Mouse (Mus musculus): ENCODE measurements around the gene Ankrd63. TPM values are rescaled to one million over a fixed set of nuclear protein-coding genes. Genes with fewer than 3 reads are reported as not detected.
A peak's percentile ranks its signal among the peaks of the same experiment; 100 is the strongest.

Ankrd63 gene
- polyA plus RNA-seq, 1 experiment from 2014 or later = 0.11 TPM

GRCm38 (mm10) chr2:118716677-118717076 lies 12.9 kb upstream of the Ankrd63 start:
- H3K4me2 ChIP-seq (replicated peaks; ENCODE audit: low read depth) = no peak overlapping the region
- no peak overlapping the region for H3K27ac ChIP-seq (replicated peaks)
- no peak overlapping the region for H3K4me3 ChIP-seq (ENCODE audit: low read depth, low read length)
- peaks cover 2% of the 10 kb centered on the region; the same call in 1 of the 2 replicates for H3K27me3 ChIP-seq (ENCODE audit: control insufficient read depth, insufficient read depth, low read length)
- ATAC-seq (ENCODE audit: low FRiP score, low TSS enrichment) = no peak
- DNase-seq (ENCODE audit: low spot score) = no peak
- no peaks in the 10 kb centered on the region for H3K4me1 ChIP-seq (replicated peaks; ENCODE audit: control insufficient read depth, insufficient read depth)
- H3K36me3 ChIP-seq (ENCODE audit: control insufficient read depth, insufficient read depth, low read length) = no peaks in the 10 kb centered on the region
- WGBS = 83% methylated on average over 5 of the region's 5 CpGs
- TF ChIP-seq EP300 (optimal IDR thresholded peaks at IDR 0.05) (no peak), CTCF (IDR thresholded peaks at IDR 0.05; ENCODE audit: low read depth) (no peak)
- no peaks in the 10 kb centered on the region for H3K9me3 ChIP-seq (ENCODE audit: control insufficient read depth, low read length)
- H3K9ac ChIP-seq (ENCODE audit: low read length) = no peak overlapping the region

- H3K27ac ChIP-seq (replicated peaks) = no peak overlapping the region
- H3K4me2 ChIP-seq (replicated peaks; ENCODE audit: low read depth) = no peak overlapping the region
- no peaks in the 10 kb centered on the region for H3K9me3 ChIP-seq (ENCODE audit: control insufficient read depth, low read length)
- H3K36me3 ChIP-seq (ENCODE audit: control insufficient read depth, insufficient read depth, low read length) = no peaks in the 10 kb centered on the region
- no peaks in the 10 kb centered on the region; the same call in 1 of the 2 replicates for H3K4me1 ChIP-seq (replicated peaks; ENCODE audit: control insufficient read depth, insufficient read depth)
- DNase-seq (ENCODE audit: low spot score) (no peak), ATAC-seq (ENCODE audit: low FRiP score, low TSS enrichment) (no peak)
- TF ChIP-seq CTCF (IDR thresholded peaks at IDR 0.05; ENCODE audit: low read depth) (no peak), EP300 (optimal IDR thresholded peaks at IDR 0.05) (no peak)
- peaks cover 4% of the 10 kb centered on the region; the same call in 1 of the 2 replicates for H3K27me3 ChIP-seq (ENCODE audit: control insufficient read depth, insufficient read depth, low read length)
- 44% methylated on average over 4 of the region's 4 CpGs for WGBS
- no peak overlapping the region for H3K4me3 ChIP-seq (ENCODE audit: low read depth, low read length)
- H3K9ac ChIP-seq (ENCODE audit: low read length) = no peak overlapping the region
These were observed 10.5 kb upstream of the Ankrd63 start for GRCm38 (mm10) chr2:118714230-118714629.

GRCm38 (mm10) chr2:118713631-118714030 lies 9.9 kb upstream of the Ankrd63 start:
- Histone ChIP-seq H3K9ac (ENCODE audit: low read length) (no peak overlapping the region), H3K4me1 (replicated peaks; ENCODE audit: control insufficient read depth, insufficient read depth) (no peaks in the 10 kb centered on the region; the same call in 1 of the 2 replicates), H3K36me3 (ENCODE audit: control insufficient read depth, insufficient read depth, low read length) (no peaks in the 10 kb centered on the region), H3K4me2 (replicated peaks; ENCODE audit: low read depth) (no peak overlapping the region), H3K27ac (replicated peaks) (no peak overlapping the region), H3K9me3 (ENCODE audit: control insufficient read depth, low read length) (no peaks in the 10 kb centered on the region), H3K27me3 (ENCODE audit: control insufficient read depth, insufficient read depth, low read length) (peaks cover 4% of the 10 kb centered on the region; the same call in 1 of the 2 replicates), H3K4me3 (ENCODE audit: low read depth, low read length) (no peak overlapping the region)
- DNase-seq (ENCODE audit: low spot score) (no peak), ATAC-seq (ENCODE audit: low FRiP score, low TSS enrichment) (no peak)
- TF ChIP-seq EP300 (optimal IDR thresholded peaks at IDR 0.05) (no peak), CTCF (IDR thresholded peaks at IDR 0.05; ENCODE audit: low read depth) (no peak)
- WGBS = 88% methylated on average over 6 of the region's 6 CpGs

GRCm38 (mm10) chr2:118711038-118711494 lies 7.3 kb upstream of the Ankrd63 start:
- Histone ChIP-seq H3K9me3 (ENCODE audit: control insufficient read depth, low read length) (no peaks in the 10 kb centered on the region), H3K9ac (ENCODE audit: low read length) (peak overlapping the region; percentile 45; the same call in 1 of the 2 replicates), H3K4me2 (replicated peaks; ENCODE audit: low read depth) (peak overlapping the region; percentile 65), H3K4me1 (replicated peaks; ENCODE audit: control insufficient read depth, insufficient read depth) (no peaks in the 10 kb centered on the region; the same call in 1 of the 2 replicates), H3K4me3 (ENCODE audit: low read depth, low read length) (peak overlapping the region; percentile 35), H3K27ac (replicated peaks) (no peak overlapping the region), H3K36me3 (ENCODE audit: control insufficient read depth, insufficient read depth, low read length) (no peaks in the 10 kb centered on the region), H3K27me3 (ENCODE audit: control insufficient read depth, insufficient read depth, low read length) (peaks cover 6% of the 10 kb centered on the region; the same call in 1 of the 2 replicates)
- WGBS = under 1% methylated on average over 33 of the region's 36 CpGs
- DNase-seq (ENCODE audit: low spot score) (peak; percentile 70), ATAC-seq (ENCODE audit: low FRiP score, low TSS enrichment) (peak; percentile 73)
- no peak for TF ChIP-seq CTCF (IDR thresholded peaks at IDR 0.05; ENCODE audit: low read depth)
- no peak for TF ChIP-seq EP300 (optimal IDR thresholded peaks at IDR 0.05)

GRCm38 (mm10) chr2:118709655-118710221 lies 6.0 kb upstream of the Ankrd63 start:
- no peaks in the 10 kb centered on the region; the same call in 1 of the 2 replicates for H3K4me1 ChIP-seq (replicated peaks; ENCODE audit: control insufficient read depth, insufficient read depth)
- peaks cover 9% of the 10 kb centered on the region; the same call in 1 of the 2 replicates for H3K27me3 ChIP-seq (ENCODE audit: control insufficient read depth, insufficient read depth, low read length)
- WGBS = 63% methylated on average over 4 of the region's 4 CpGs

GRCm38 (mm10) chr2:118708472-118708871 lies 4.7 kb upstream of the Ankrd63 start:
- Histone ChIP-seq H3K4me3 (ENCODE audit: low read depth, low read length) (no peak overlapping the region), H3K27me3 (ENCODE audit: control insufficient read depth, insufficient read depth, low read length) (peaks cover 16% of the 10 kb centered on the region; the same call in 1 of the 2 replicates), H3K4me2 (replicated peaks; ENCODE audit: low read depth) (no peak overlapping the region), H3K27ac (replicated peaks) (no peak overlapping the region), H3K4me1 (replicated peaks; ENCODE audit: control insufficient read depth, insufficient read depth) (peaks cover 6% of the 10 kb centered on the region), H3K36me3 (ENCODE audit: control insufficient read depth, insufficient read depth, low read length) (no peaks in the 10 kb centered on the region), H3K9me3 (ENCODE audit: control insufficient read depth, low read length) (no peaks in the 10 kb centered on the region), H3K9ac (ENCODE audit: low read length) (no peak overlapping the region)
- TF ChIP-seq CTCF (IDR thresholded peaks at IDR 0.05; ENCODE audit: low read depth) (no peak), EP300 (optimal IDR thresholded peaks at IDR 0.05) (no peak)
- WGBS = 62% methylated on average over 4 of the region's 4 CpGs
- ATAC-seq (ENCODE audit: low FRiP score, low TSS enrichment) (no peak), DNase-seq (ENCODE audit: low spot score) (no peak)

More at GRCm38 (mm10) chr2:118709655-118710221, 6.0 kb upstream of the Ankrd63 start:
- DNase-seq (ENCODE audit: low spot score) (no peak), ATAC-seq (ENCODE audit: low FRiP score, low TSS enrichment) (no peak)
- TF ChIP-seq EP300 (optimal IDR thresholded peaks at IDR 0.05) (no peak), CTCF (IDR thresholded peaks at IDR 0.05; ENCODE audit: low read depth) (no peak)
- Histone ChIP-seq H3K9ac (ENCODE audit: low read length) (no peak overlapping the region), H3K4me3 (ENCODE audit: low read depth, low read length) (no peak overlapping the region), H3K36me3 (ENCODE audit: control insufficient read depth, insufficient read depth, low read length) (no peaks in the 10 kb centered on the region), H3K27ac (replicated peaks) (no peak overlapping the region), H3K4me2 (replicated peaks; ENCODE audit: low read depth) (no peak overlapping the region), H3K9me3 (ENCODE audit: control insufficient read depth, low read length) (no peaks in the 10 kb centered on the region)

Measured in stomach, postnatal 0 days (tissue).